Mouse (Mus musculus): Measurements from ENCODE around the gene Vsx1. TPM values are rescaled to one million over a fixed set of nuclear protein-coding genes. Genes with fewer than 3 reads are reported as not detected.

Gene Vsx1
- polyA plus RNA-seq, 1 experiment from 2014 or later: 1.9 TPM

- no peaks in the 10 kb centered on the region for H3K36me3 ChIP-seq (ENCODE audit: control insufficient read depth, insufficient read depth, low read length)
- no peak; the same call in 1 of the 2 replicates for ATAC-seq (ENCODE audit: low FRiP score)
Measured at GRCm38 (mm10) chr2:150643166-150643565, 46.0 kb downstream of the Vsx1 start.

GRCm38 (mm10) chr2:150638370-150638733 lies 50.8 kb downstream of the Vsx1 start:
- Histone ChIP-seq H3K4me2 (replicated peaks; ENCODE audit: low read depth, low read length) (no peak overlapping the region), H3K27me3 (ENCODE audit: control insufficient read depth, insufficient read depth, low read length) (no peaks in the 10 kb centered on the region), H3K4me1 (replicated peaks; ENCODE audit: control insufficient read depth, insufficient read depth, low read length) (peaks cover 3% of the 10 kb centered on the region; the same call in 1 of the 2 replicates), H3K4me3 (ENCODE audit: low read depth, low read length) (no peak overlapping the region), H3K36me3 (ENCODE audit: control insufficient read depth, insufficient read depth, low read length) (0 out of 2 replicates have a peak, but pooled peaks cover 4% of the 10 kb centered on the region), H3K9ac (ENCODE audit: low read depth, low read length) (peak overlapping the region; percentile 11; the same call in 1 of the 2 replicates), H3K9me3 (ENCODE audit: control insufficient read depth, low read length) (no peaks in the 10 kb centered on the region), H3K27ac (ENCODE audit: low read depth, low read length) (peak overlapping the region; percentile 47; the same call in 1 of the 2 replicates)
- DNase-seq (ENCODE audit: low spot score): no peak
- no peak for ATAC-seq (ENCODE audit: low FRiP score)
- 38% methylated on average over 2 of the region's 2 CpGs for WGBS

More at GRCm38 (mm10) chr2:150643166-150643565, 46.0 kb downstream of the Vsx1 start:
- H3K27me3 ChIP-seq (ENCODE audit: control insufficient read depth, insufficient read depth, low read length): no peaks in the 10 kb centered on the region
- no peak overlapping the region; the same call in 1 of the 2 replicates for H3K9ac ChIP-seq (ENCODE audit: low read depth, low read length)
- H3K4me1 ChIP-seq (replicated peaks; ENCODE audit: control insufficient read depth, insufficient read depth, low read length): peaks cover 1% of the 10 kb centered on the region; the same call in 1 of the 2 replicates
- DNase-seq (ENCODE audit: low spot score): no peak
- 88% methylated on average over 1 of the region's 1 CpGs for WGBS
- H3K4me3 ChIP-seq (ENCODE audit: low read depth, low read length): no peak overlapping the region
- H3K27ac ChIP-seq (ENCODE audit: low read depth, low read length): peak overlapping the region; percentile 94
- H3K9me3 ChIP-seq (ENCODE audit: control insufficient read depth, low read length): no peaks in the 10 kb centered on the region
- H3K4me2 ChIP-seq (replicated peaks; ENCODE audit: low read depth, low read length): no peak overlapping the region

GRCm38 (mm10) chr2:150637702-150638369 lies 51.3 kb downstream of the Vsx1 start:
- Histone ChIP-seq H3K36me3 (ENCODE audit: control insufficient read depth, insufficient read depth, low read length) (0 out of 2 replicates have a peak, but pooled peaks cover 4% of the 10 kb centered on the region), H3K4me2 (replicated peaks; ENCODE audit: low read depth, low read length) (no peak overlapping the region; the same call in 1 of the 2 replicates), H3K9ac (ENCODE audit: low read depth, low read length) (peak overlapping the region; percentile 36), H3K27ac (ENCODE audit: low read depth, low read length) (peak overlapping the region; percentile 69), H3K9me3 (ENCODE audit: control insufficient read depth, low read length) (no peaks in the 10 kb centered on the region), H3K4me1 (replicated peaks; ENCODE audit: control insufficient read depth, insufficient read depth, low read length) (peaks cover 3% of the 10 kb centered on the region; the same call in 1 of the 2 replicates), H3K27me3 (ENCODE audit: control insufficient read depth, insufficient read depth, low read length) (no peaks in the 10 kb centered on the region), H3K4me3 (ENCODE audit: low read depth, low read length) (no peak overlapping the region)
- ATAC-seq (ENCODE audit: low FRiP score) (peak; percentile 85), DNase-seq (ENCODE audit: low spot score) (peak; percentile 27)
- 60% methylated on average over 6 of the region's 6 CpGs for WGBS

GRCm38 (mm10) chr2:150635877-150636446 lies 53.2 kb downstream of the Vsx1 start:
- Histone ChIP-seq H3K27me3 (ENCODE audit: control insufficient read depth, insufficient read depth, low read length) (no peaks in the 10 kb centered on the region), H3K9me3 (ENCODE audit: control insufficient read depth, low read length) (no peaks in the 10 kb centered on the region), H3K4me2 (replicated peaks; ENCODE audit: low read depth, low read length) (no peak overlapping the region), H3K4me1 (replicated peaks; ENCODE audit: control insufficient read depth, insufficient read depth, low read length) (peaks cover 3% of the 10 kb centered on the region; the same call in 1 of the 2 replicates), H3K4me3 (ENCODE audit: low read depth, low read length) (no peak overlapping the region), H3K9ac (ENCODE audit: low read depth, low read length) (no peak overlapping the region), H3K27ac (ENCODE audit: low read depth, low read length) (no peak overlapping the region), H3K36me3 (ENCODE audit: control insufficient read depth, insufficient read depth, low read length) (0 out of 2 replicates have a peak, but pooled peaks cover 4% of the 10 kb centered on the region)
- WGBS: 79% methylated on average over 3 of the region's 3 CpGs
- ATAC-seq (ENCODE audit: low FRiP score): no peak
- DNase-seq (ENCODE audit: low spot score): no peak

Other genes starting within 250 kb of the Vsx1 start
- gene Zfp442, start 237.9 kb downstream of the Vsx1 start, polyA plus RNA-seq (2014; fragmentation: Nextera tagmentation; extraction: Ambion mirVana): 7.9 and 9.6 TPM in 2 replicates
- gene Zfp345, start 204.3 kb downstream of the Vsx1 start, polyA plus RNA-seq (2014; fragmentation: Nextera tagmentation; extraction: Ambion mirVana): not detected in 2 replicates
- 0.15 and 0.23 TPM in 2 replicates for gene Cst7, start 118.9 kb downstream of the Vsx1 start, polyA plus RNA-seq (2014; fragmentation: Nextera tagmentation; extraction: Ambion mirVana)
- 40.3 and 42.6 TPM in 2 replicates for gene Apmap, start 80.8 kb downstream of the Vsx1 start, polyA plus RNA-seq (2014; fragmentation: Nextera tagmentation; extraction: Ambion mirVana)
- 31.4 and 31.9 TPM in 2 replicates for gene Acss1, start 20.9 kb downstream of the Vsx1 start, polyA plus RNA-seq (2014; fragmentation: Nextera tagmentation; extraction: Ambion mirVana)
- 24.2 and 25.6 TPM in 2 replicates for gene Entpd6, start 59.7 kb upstream of the Vsx1 start, polyA plus RNA-seq (2014; fragmentation: Nextera tagmentation; extraction: Ambion mirVana)
- 29.8 and 35.3 TPM in 2 replicates for gene Pygb, start 97.4 kb upstream of the Vsx1 start, polyA plus RNA-seq (2014; fragmentation: Nextera tagmentation; extraction: Ambion mirVana)
- gene Abhd12, start 215.4 kb upstream of the Vsx1 start, polyA plus RNA-seq (2014; fragmentation: Nextera tagmentation; extraction: Ambion mirVana): 56.2 and 60.5 TPM in 2 replicates
- 66.0 and 67.5 TPM in 2 replicates for gene Gins1, start 216.0 kb upstream of the Vsx1 start, polyA plus RNA-seq (2014; fragmentation: Nextera tagmentation; extraction: Ambion mirVana)